Mouse (Mus musculus) CH12.LX (cell line): ENCODE measurements around the gene Bicdl1. TPM values are rescaled to one million over a fixed set of nuclear protein-coding genes. Genes with fewer than 3 reads are reported as not detected.

ENCODE experiments used
- DNase-seq: peaks from one replicate; pipeline ENCODE4 v3.0.0-alpha.2; 2013; ENCODE audit errors: extremely low read depth
- H3K27ac ChIP-seq: 2 replicates; pipeline ENCODE4 v1.5.1; 2012; ENCODE audit warnings: low read depth, mild to moderate bottlenecking, control low read depth, moderate library complexity; ENCODE audit not compliant: insufficient read depth
- H3K27me3 ChIP-seq: replicated peaks from 2 replicates; pipeline ENCODE3; 2012; ENCODE audit warnings: inconsistent platforms
- H3K36me3 ChIP-seq, 2 experiments: replicated peaks in 1 of 2; 2 replicates each; pipeline versions ENCODE3 to v1.6.1; 2012; ENCODE audit warnings: inconsistent platforms in 1 of 2, low read length in 1 of 2, mild to moderate bottlenecking in 1 of 2, mixed read lengths in 1 of 2, moderate library complexity in 1 of 2; ENCODE audit not compliant: control insufficient read depth in 1 of 2, insufficient read depth in 1 of 2
- H3K4me1 ChIP-seq, 2 experiments: 2 replicates each; pipeline ENCODE4 v1.6.1; 2012; ENCODE audit warnings: inconsistent platforms in 1 of 2, moderate library complexity in 1 of 2; ENCODE audit not compliant: insufficient read depth in 2 of 2, control insufficient read depth in 1 of 2
- H3K4me2 ChIP-seq: 2 replicates; pipeline ENCODE4 v1.6.1; 2012; ENCODE audit warnings: low read depth, mild to moderate bottlenecking, control low read depth; ENCODE audit not compliant: poor library complexity, insufficient read depth, severe bottlenecking
- H3K4me3 ChIP-seq, 3 experiments: fragments of 150-350 bp in 1 of 3; sonication (generic) in 1 of 3; replicated peaks in 1 of 3; 2 replicates each; pipeline versions ENCODE3 to v1.5.1; 2011 to 2012; ENCODE audit warnings: low read depth in 2 of 3, low read length in 2 of 3, mild to moderate bottlenecking in 2 of 3, moderate library complexity in 2 of 3, control low read depth in 1 of 3, improper control_type of control experiment in 1 of 3, inconsistent platforms in 1 of 3, mixed read lengths in 1 of 3; ENCODE audit not compliant: poor library complexity in 1 of 3
- H3K79me2 ChIP-seq: replicated peaks from 2 replicates; pipeline ENCODE4 v1.6.1; 2012; ENCODE audit warnings: mild to moderate bottlenecking, moderate library complexity; ENCODE audit not compliant: control insufficient read depth, poor library complexity, insufficient read depth, severe bottlenecking; ENCODE audit errors: extremely low read depth
- H3K9ac ChIP-seq: 2 replicates; pipeline ENCODE4 v1.6.1; 2012; ENCODE audit warnings: low read depth, mild to moderate bottlenecking, control low read depth, moderate library complexity; ENCODE audit not compliant: insufficient read depth
- H3K9me3 ChIP-seq: replicated peaks from 2 replicates; pipeline ENCODE3; 2012; ENCODE audit warnings: low read length, inconsistent platforms, mixed read lengths
- CHD1 ChIP-seq: IDR thresholded peaks from 2 replicates; pipeline ENCODE4 v1.6.1; 2012; ENCODE audit warnings: low read depth, low read length, improper control_type of control experiment, inconsistent platforms
- CHD2 ChIP-seq: IDR thresholded peaks from 2 replicates; pipeline ENCODE4 v1.6.1; 2011; ENCODE audit warnings: low read length, improper control_type of control experiment
- IRF4 ChIP-seq: IDR thresholded peaks from 2 replicates; pipeline ENCODE4 v1.6.1; 2014; ENCODE audit warnings: low read depth, mild to moderate bottlenecking, inconsistent platforms, low read length, improper control_type of control experiment
- JUN ChIP-seq: IDR thresholded peaks from 2 replicates; pipeline ENCODE4 v1.6.1; 2011; ENCODE audit warnings: low read depth, mild to moderate bottlenecking, low read length, improper control_type of control experiment, moderate library complexity; ENCODE audit not compliant: insufficient read depth
- KAT2A ChIP-seq: IDR thresholded peaks from 2 replicates; pipeline ENCODE4 v1.6.1; 2012; ENCODE audit warnings: low read length, improper control_type of control experiment, inconsistent platforms; ENCODE audit not compliant: insufficient replicate concordance
- MAZ ChIP-seq: IDR thresholded peaks from 2 replicates; pipeline ENCODE4 v1.6.1; 2012; ENCODE audit warnings: low read depth, mild to moderate bottlenecking, inconsistent platforms, low read length, improper control_type of control experiment, moderate library complexity
- MEF2A ChIP-seq: IDR thresholded peaks from 2 replicates; pipeline ENCODE4 v1.6.1; 2014; ENCODE audit warnings: low read depth, mild to moderate bottlenecking, inconsistent platforms, low read length, improper control_type of control experiment, borderline replicate concordance
- MXI1 ChIP-seq: IDR thresholded peaks from 2 replicates; pipeline ENCODE4 v1.6.1; 2011; ENCODE audit warnings: mild to moderate bottlenecking, low read depth, low read length, improper control_type of control experiment
- PAX5 ChIP-seq: IDR thresholded peaks from 2 replicates; pipeline ENCODE4 v1.6.1; 2012; ENCODE audit warnings: low read length, inconsistent platforms, mixed read lengths
- SMC3 ChIP-seq: IDR thresholded peaks from 2 replicates; pipeline ENCODE4 v1.6.1; 2011; ENCODE audit warnings: low read depth, low read length, improper control_type of control experiment
- TCF12 ChIP-seq: IDR thresholded peaks from 2 replicates; pipeline ENCODE4 v1.6.1; 2014; ENCODE audit warnings: low read depth, mild to moderate bottlenecking, inconsistent platforms, low read length, improper control_type of control experiment
- USF1 ChIP-seq: IDR thresholded peaks from 2 replicates; pipeline ENCODE4 v1.6.1; 2014; ENCODE audit warnings: low read depth, mild to moderate bottlenecking, inconsistent platforms, low read length, improper control_type of control experiment
- USF2 ChIP-seq: conservative IDR thresholded peaks from 2 replicates; pipeline ENCODE4 v1.6.1; 2011; ENCODE audit warnings: low read depth, low read length, improper control_type of control experiment
- ZC3H11A ChIP-seq: IDR thresholded peaks from 2 replicates; pipeline ENCODE4 v1.6.1; 2012; ENCODE audit warnings: low read depth, mild to moderate bottlenecking, inconsistent platforms, low read length, improper control_type of control experiment
- dilution Hi-C: fragments of 300-500 bp; cut with MboI; formaldehyde crosslinking; loops from 2 replicates; pipeline ENCODE4 v1.14.3; 2020; ENCODE audit warnings: low sequenced_read_pairs; ENCODE audit not compliant: extremely low pct_unique_long_range_greater_than_20kb, extremely low pct_ligation_motif_present
- in situ Hi-C: fragments of 300-500 bp; cut with MboI; formaldehyde crosslinking; loops from 3 replicates; pipeline ENCODE4 v1.14.3; 2019; ENCODE audit warnings: low sequenced_read_pairs, low pct_ligation_motif_present, low pct_unique_long_range_greater_than_20kb, mixed read lengths
- polyA plus RNA-seq: library from polyadenylated mRNA; unstranded; fragments of >175 nt; gene quantifications from 2 replicates; pipeline ENCODE4 v1.2.1, GENCODE M21; 2012; ENCODE audit warnings: low read depth; ENCODE audit not compliant: insufficient read length
- total RNA-seq, 2 experiments: library from RNA; depleted of rRNA; stranded (reverse); fragments of 300-350 nt in 1 of 2; fragments of >200 nt in 1 of 2; gene quantifications; 2 replicates each; pipeline ENCODE4 v1.2.3; 2012 to 2014

Gene Bicdl1
- total and polyA plus RNA-seq, 3 experiments = 1.9 to 3.5 (median 2.3) TPM

- Histone ChIP-seq H3K79me2 (no peaks in the 10 kb centered on the region), H3K9ac (no peak overlapping the region), H3K27me3 (peaks cover 1% of the 10 kb centered on the region), H3K4me3 (no peak overlapping the region), H3K36me3 (no peaks in the 10 kb centered on the region), H3K9me3 (no peaks in the 10 kb centered on the region), H3K4me2 (no peak overlapping the region), H3K27ac (no peak overlapping the region), H3K4me1 (peaks cover 0 to 20% of the 10 kb centered on the region in 2 experiments; a peak in 2 of 4 replicates)
- in situ Hi-C loops = no loop called here
- no peak for DNase-seq
- dilution Hi-C loops = no loop called here
- TF ChIP-seq USF2 (no peak), TCF12 (no peak), MAZ (no peak), ZC3H11A (no peak)
Observed at GRCm38 (mm10) chr5:115717106-115717505, 14.3 kb downstream of the Bicdl1 start.

DNA sequence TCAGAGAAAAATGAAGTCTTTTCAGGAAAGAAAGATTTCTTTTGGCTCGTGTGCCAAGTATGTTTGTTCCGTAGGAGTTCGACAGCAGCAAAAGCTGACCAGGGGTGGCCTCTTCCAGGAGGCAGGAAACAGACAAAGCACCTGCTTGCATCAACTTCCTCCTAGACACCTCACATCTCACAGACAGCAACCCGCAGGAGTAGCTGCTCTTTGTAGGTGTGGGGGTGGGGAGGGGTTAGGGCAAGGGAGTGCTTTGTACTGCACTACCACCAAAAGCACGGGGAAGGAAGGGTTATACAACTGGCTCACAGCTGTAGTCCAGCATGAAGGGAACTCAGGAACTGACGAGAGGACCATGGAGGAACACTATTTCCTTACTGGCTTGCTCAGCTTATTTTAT lies 15.0 kb downstream of the Bicdl1 start:
- TF ChIP-seq CHD2 = no peak
- TF ChIP-seq IRF4 = no peak
- no peak for TF ChIP-seq USF1
- TF ChIP-seq USF2 = no peak
- no peak for TF ChIP-seq SMC3
- TF ChIP-seq JUN = no peak
- no peak for TF ChIP-seq KAT2A
- TF ChIP-seq CHD1 = no peak
- no peak for TF ChIP-seq PAX5
- TF ChIP-seq MEF2A = no peak
- Histone ChIP-seq H3K36me3 (no peaks in the 10 kb centered on the region), H3K79me2 (no peaks in the 10 kb centered on the region), H3K27ac (no peak overlapping the region), H3K4me1 (peaks cover 0 to 27% of the 10 kb centered on the region in 2 experiments; a peak in 3 of 4 replicates), H3K9ac (no peak overlapping the region), H3K9me3 (no peaks in the 10 kb centered on the region), H3K4me2 (no peak overlapping the region), H3K27me3 (peaks cover 1% of the 10 kb centered on the region), H3K4me3 (no peak overlapping the region)
- no peak for DNase-seq
- in situ Hi-C loops = no loop called here
- dilution Hi-C loops = no loop called here

DNA sequence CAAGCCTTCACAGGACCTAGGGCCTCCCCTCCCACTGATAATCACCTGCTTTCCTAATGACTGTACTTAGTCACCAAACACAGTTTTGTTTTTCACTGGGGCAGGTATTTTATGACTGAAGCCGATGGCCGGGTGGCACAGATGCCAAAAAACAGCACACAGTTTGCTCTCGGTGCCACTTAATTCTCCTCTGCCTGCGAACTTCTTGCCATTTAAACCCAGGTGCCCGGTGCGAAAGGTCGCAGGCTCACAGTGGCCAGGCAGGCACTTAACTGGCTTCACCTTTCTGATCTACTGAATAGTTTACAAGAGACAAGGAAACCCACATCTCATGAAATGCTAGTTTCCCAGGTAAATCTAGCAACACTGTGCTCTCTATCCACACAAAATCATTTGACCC lies 16.7 kb downstream of the Bicdl1 start:
- dilution Hi-C loops (no loop called here), in situ Hi-C loops (no loop called here)
- no peaks in the 10 kb centered on the region for H3K9me3 ChIP-seq
- H3K79me2 ChIP-seq = no peaks in the 10 kb centered on the region
- no peak overlapping the region for H3K27ac ChIP-seq
- no peaks in the 10 kb centered on the region for H3K36me3 ChIP-seq
- DNase-seq = no peak
- no peak overlapping the region for H3K4me3 ChIP-seq
- no peak for TF ChIP-seq MXI1
- TF ChIP-seq, all 38 proteins: peak for 0
- Histone ChIP-seq H3K4me2 (no peak overlapping the region), H3K27me3 (no peaks in the 10 kb centered on the region), H3K4me1 (peaks cover 0 to 28% of the 10 kb centered on the region in 2 experiments; a peak in 3 of 4 replicates), H3K9ac (no peak overlapping the region)
